Mouse (Mus musculus) liver, postnatal 0 days (tissue): ENCODE data around the gene Dgkz.

ENCODE experiments used
- CTCF ChIP-seq: sonication (generic); IDR thresholded peaks from 2 replicates; pipeline ENCODE4 v1.5.1; 2016; ENCODE audit warnings: antibody characterized with exemption, low read depth
- EP300 ChIP-seq: IDR thresholded peaks from 2 replicates; pipeline ENCODE4 v1.6.1; 2016; ENCODE audit warnings: antibody characterized with exemption, low read depth, mild to moderate bottlenecking

DNA sequence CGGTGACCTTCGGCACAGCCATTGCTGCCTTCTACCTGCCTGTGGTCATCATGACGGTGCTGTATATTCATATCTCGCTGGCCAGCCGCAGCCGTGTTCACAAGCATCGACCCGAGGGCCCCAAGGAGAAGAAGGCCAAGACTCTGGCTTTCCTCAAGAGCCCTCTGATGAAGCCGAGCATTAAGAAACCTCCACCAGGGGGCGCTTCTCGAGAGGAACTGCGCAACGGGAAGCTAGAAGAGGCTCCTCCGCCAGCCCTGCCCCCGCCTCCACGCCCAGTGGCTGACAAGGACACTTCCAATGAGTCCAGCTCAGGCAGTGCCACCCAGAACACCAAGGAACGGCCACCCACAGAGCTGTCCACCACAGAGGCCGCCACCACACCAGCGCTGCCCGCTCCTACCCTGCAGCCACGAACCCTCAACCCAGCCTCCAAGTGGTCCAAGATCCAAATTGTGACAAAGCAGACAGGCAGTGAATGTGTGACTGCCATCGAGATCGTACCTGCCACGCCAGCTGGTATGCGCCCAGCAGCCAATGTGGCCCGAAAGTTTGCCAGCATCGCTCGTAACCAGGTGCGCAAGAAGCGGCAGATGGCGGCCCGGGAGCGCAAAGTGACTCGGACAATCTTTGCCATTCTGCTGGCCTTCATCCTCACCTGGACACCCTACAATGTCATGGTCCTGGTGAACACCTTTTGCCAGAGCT is 47.7 kb downstream of the Dgkz start:
- TF ChIP-seq CTCF: peak; percentile 82
- TF ChIP-seq EP300: no peak
